Mouse (Mus musculus) embryonic facial prominence, embryonic 14.5 days (tissue): Measurements from ENCODE around the gene Txndc5. TPM values are rescaled to one million over a fixed set of nuclear protein-coding genes. Genes with fewer than 3 reads are reported as not detected.

ENCODE experiments used
- ATAC-seq: fragments of 200-750 bp; cut with Nextera tagmentation; 2 replicates; pipeline ENCODE4 v1.8.0; 2017; ENCODE audit warnings: low read depth, moderate number of reproducible peaks, moderate TSS enrichment
- DNase-seq: peaks from one replicate; pipeline ENCODE4 v3.0.0-alpha.2; 2015; ENCODE audit warnings: low spot score
- H3K27ac ChIP-seq: fragments of 300-500 bp; sonication (generic); replicated peaks from 2 replicates; pipeline ENCODE4 v1.5.1; 2014; ENCODE audit warnings: low read depth, mild to moderate bottlenecking, low read length, moderate library complexity
- H3K27me3 ChIP-seq: fragments of 300-500 bp; sonication (generic); replicated peaks from 2 replicates; pipeline ENCODE4 v1.6.1; 2014; ENCODE audit warnings: low read length; ENCODE audit not compliant: control insufficient read depth, insufficient read depth
- H3K36me3 ChIP-seq: fragments of 300-500 bp; sonication (generic); 2 replicates; pipeline ENCODE4 v1.6.1; 2014; ENCODE audit warnings: low read length, mixed read lengths; ENCODE audit not compliant: control insufficient read depth, insufficient read depth
- H3K4me1 ChIP-seq: fragments of 300-500 bp; sonication (generic); 2 replicates; pipeline ENCODE4 v1.6.1; 2014; ENCODE audit warnings: antibody characterized with exemption, low read length; ENCODE audit not compliant: control insufficient read depth, insufficient read depth
- H3K4me2 ChIP-seq: fragments of 300-500 bp; sonication (generic); 2 replicates; pipeline ENCODE4 v1.6.1; 2014; ENCODE audit warnings: low read depth, mild to moderate bottlenecking, low read length, moderate library complexity, mixed read lengths
- H3K4me3 ChIP-seq: fragments of 300-500 bp; sonication (generic); 2 replicates; pipeline ENCODE4 v1.5.1; 2014; ENCODE audit warnings: low read depth, mild to moderate bottlenecking, low read length
- H3K9ac ChIP-seq: fragments of 300-500 bp; sonication (generic); 2 replicates; pipeline ENCODE4 v1.6.1; 2014; ENCODE audit warnings: low read depth, mild to moderate bottlenecking, low read length, moderate library complexity, mixed read lengths
- H3K9me3 ChIP-seq: fragments of 300-500 bp; sonication (generic); 2 replicates; pipeline ENCODE4 v1.6.1; 2016; ENCODE audit warnings: low read length; ENCODE audit not compliant: control insufficient read depth
- WGBS: fragments of 180-500 bp; shearing (Covaris S2); extraction: QIAGEN DNeasy Blood & Tissue Kit; methylation state at CpG from one replicate; pipeline ENCODE4 v1.1.7; 2014; 5-methylcytosine and 5-hydroxymethylcytosine counted together
- polyA plus RNA-seq: library from polyadenylated mRNA; unstranded; fragments of >200 nt; fragmentation: Nextera tagmentation; extraction: Ambion mirVana; gene quantifications from 2 replicates; pipeline ENCODE4 v1.2.1, GENCODE M21; 2014

Gene Txndc5
- polyA plus RNA-seq, 1 experiment from 2014 or later: 336 TPM

DNA sequence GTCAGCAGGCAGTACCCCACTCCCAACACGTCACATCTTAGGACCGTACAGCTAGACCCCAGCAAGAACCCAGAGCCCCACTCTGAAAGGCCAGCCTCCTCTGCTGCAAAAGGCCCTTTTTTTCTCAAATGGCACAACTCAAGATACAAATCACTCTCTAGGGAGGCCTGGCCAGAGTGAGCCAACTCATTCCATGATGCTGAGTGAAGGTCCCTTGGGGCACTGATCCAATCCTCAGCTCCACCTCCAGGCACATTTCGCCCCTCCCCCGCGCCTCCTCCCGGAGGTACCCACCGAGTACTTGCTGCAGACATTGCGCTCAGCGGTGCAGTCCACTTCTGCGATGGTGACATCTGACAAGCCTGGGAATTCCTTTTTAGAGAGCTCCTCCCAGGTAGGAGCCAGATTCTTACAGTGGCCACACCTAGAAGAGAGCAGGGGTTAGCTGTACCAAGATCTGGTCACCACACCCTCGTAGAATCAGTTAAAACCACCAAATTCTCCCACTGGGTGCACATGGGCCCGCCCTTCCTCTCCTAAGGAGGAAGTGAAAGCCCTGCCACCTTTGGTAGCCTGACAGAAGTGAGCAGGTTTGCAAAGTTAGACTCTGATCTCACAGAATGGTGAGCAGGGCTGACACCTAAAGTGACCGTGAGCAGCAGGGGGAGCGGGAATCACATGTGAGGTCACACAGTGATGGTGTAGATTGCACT, 25.3 kb downstream of the Txndc5 start:
- H3K27me3 ChIP-seq: no peaks in the 10 kb centered on the region
- no peak overlapping the region for H3K9ac ChIP-seq
- no peak for DNase-seq
- no peak overlapping the region for H3K27ac ChIP-seq
- no peak overlapping the region for H3K4me3 ChIP-seq
- H3K4me2 ChIP-seq: no peak overlapping the region
- peaks cover 94% of the 10 kb centered on the region for H3K36me3 ChIP-seq
- ATAC-seq: no peak
- H3K4me1 ChIP-seq: no peaks in the 10 kb centered on the region
- no peaks in the 10 kb centered on the region for H3K9me3 ChIP-seq
- 86% methylated on average over 13 of the region's 14 CpGs for WGBS

DNA sequence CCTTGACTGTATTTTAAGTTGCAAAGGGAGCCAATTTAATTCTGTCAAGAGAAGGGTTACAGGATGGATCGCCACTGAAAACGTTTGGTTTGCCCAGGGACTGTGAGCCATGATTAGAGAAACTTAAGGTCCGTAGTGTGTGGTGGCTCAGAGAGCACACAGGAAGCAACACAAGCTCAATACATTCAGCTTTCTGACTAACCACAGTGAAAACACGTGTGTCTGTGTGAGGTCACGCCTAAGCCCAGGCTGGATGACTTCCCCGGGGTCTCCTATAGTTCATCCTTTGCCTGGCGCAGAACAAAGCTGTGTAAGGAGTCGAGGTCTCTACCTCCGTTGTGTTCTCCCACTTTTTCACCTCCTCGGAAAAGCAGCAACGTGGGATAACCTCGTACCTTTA, 27.3 kb downstream of the Txndc5 start:
- no peaks in the 10 kb centered on the region for H3K27me3 ChIP-seq
- no peak overlapping the region for H3K4me2 ChIP-seq
- no peak overlapping the region for H3K9ac ChIP-seq
- peaks cover 75% of the 10 kb centered on the region for H3K36me3 ChIP-seq
- H3K4me3 ChIP-seq: no peak overlapping the region
- H3K4me1 ChIP-seq: no peaks in the 10 kb centered on the region
- ATAC-seq: no peak
- H3K27ac ChIP-seq: no peak overlapping the region
- no peak for DNase-seq
- H3K9me3 ChIP-seq: no peaks in the 10 kb centered on the region
- WGBS: 86% methylated on average over 12 of the region's 12 CpGs

DNA sequence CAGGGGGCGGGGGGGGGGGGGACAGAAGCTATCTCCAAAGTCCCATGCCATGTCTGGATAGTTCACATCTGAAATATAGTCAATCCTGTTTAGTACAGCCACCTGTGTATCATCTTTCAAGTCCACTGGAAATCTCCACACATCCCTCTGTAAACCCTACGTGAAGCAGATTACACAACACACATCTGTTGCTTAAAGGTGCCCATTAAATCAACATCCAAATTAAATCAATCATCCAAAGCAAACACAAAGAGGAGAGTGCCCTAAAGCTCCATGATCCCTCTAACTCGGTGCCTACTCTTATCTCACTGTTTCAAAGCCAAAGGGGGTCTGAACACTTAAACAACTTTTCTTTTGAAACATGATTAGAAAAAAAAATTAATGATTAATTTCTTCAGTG, 31.9 kb downstream of the Txndc5 start:
- H3K27ac ChIP-seq: no peak overlapping the region

DNA sequence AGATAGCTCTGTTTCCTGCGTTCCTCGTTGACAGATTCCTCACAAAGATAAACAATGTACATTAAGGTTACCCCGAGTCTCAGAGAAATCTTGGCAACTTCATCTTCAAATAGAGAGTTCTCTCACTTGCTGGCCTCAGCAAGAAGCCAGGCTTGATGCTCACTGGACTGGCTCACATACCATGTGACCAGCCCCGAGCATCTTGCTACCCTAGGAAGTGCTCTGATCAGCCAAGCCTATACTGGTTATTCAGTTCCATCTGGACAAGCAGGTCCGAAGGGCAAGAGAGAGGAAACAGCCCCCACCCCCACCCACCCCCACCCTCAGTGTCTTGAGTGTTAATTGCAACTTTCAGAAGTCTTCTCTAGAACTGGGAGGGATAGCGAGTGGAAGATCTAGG, 41.9 kb downstream of the Txndc5 start:
- Histone ChIP-seq H3K9me3 (no peaks in the 10 kb centered on the region), H3K27me3 (no peaks in the 10 kb centered on the region), H3K36me3 (no peaks in the 10 kb centered on the region), H3K4me2 (no peak overlapping the region), H3K9ac (no peak overlapping the region), H3K4me1 (no peaks in the 10 kb centered on the region), H3K4me3 (no peak overlapping the region), H3K27ac (no peak overlapping the region)
- 82% methylated on average over 6 of the region's 6 CpGs for WGBS
- DNase-seq: no peak
- ATAC-seq: no peak

More for the DNA sequence above, 31.9 kb downstream of the Txndc5 start:
- H3K4me3 ChIP-seq: no peak overlapping the region
- no peaks in the 10 kb centered on the region for H3K27me3 ChIP-seq
- H3K4me1 ChIP-seq: no peaks in the 10 kb centered on the region
- no peak overlapping the region for H3K4me2 ChIP-seq
- H3K36me3 ChIP-seq: peaks cover 31% of the 10 kb centered on the region
- ATAC-seq (no peak), DNase-seq (no peak)
- H3K9me3 ChIP-seq: no peaks in the 10 kb centered on the region
- 57% methylated on average over 3 of the region's 3 CpGs for WGBS
- no peak overlapping the region for H3K9ac ChIP-seq

DNA sequence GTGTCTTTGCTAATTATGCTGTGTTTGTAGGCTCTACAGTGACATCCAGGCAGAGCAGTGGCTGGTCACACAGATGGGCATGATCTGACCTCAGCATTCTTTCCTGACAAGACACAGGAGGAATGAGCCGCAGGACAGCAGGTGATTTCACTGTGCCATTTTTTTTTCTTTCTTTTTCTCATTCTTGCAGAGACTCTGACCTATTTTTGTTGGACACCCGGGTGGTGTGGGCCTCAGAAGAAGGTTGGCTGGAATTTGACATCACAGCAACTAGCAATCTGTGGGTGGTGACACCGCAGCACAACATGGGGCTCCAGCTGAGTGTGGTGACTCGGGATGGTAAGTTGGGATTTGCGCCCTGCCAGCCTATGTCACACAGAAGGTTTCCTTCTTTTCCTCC, 43.9 kb downstream of the Txndc5 start:
- no peaks in the 10 kb centered on the region for H3K4me1 ChIP-seq
- no peaks in the 10 kb centered on the region for H3K9me3 ChIP-seq

DNA sequence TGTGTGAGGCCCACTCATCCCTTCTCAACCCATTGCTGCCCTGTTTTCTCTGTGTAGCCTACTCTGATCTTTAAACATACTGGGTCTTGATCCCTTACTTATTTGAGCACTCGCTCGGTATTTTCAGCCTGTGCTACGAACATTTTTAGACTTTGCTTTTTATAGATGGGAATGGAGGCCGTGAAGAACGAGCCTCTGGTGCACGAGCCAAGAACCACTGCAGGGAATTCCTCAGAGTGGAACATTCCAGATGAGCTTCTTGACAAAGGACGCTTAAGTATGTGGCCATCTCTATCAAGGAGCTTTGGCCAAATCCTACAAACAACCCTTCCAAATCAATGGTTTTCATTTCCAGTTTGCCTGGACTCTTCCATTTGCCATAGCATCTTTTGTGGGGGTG, 47.6 kb downstream of the Txndc5 start:
- Histone ChIP-seq H3K9me3 (no peaks in the 10 kb centered on the region), H3K4me1 (peaks cover 6% of the 10 kb centered on the region), H3K27ac (no peak overlapping the region), H3K27me3 (no peaks in the 10 kb centered on the region), H3K4me2 (no peak overlapping the region), H3K9ac (no peak overlapping the region), H3K36me3 (no peaks in the 10 kb centered on the region), H3K4me3 (no peak overlapping the region)
- ATAC-seq (no peak), DNase-seq (no peak)
- WGBS: 76% methylated on average over 7 of the region's 7 CpGs

More for the DNA sequence above, 43.9 kb downstream of the Txndc5 start:
- H3K4me2 ChIP-seq: no peak overlapping the region
- ATAC-seq (no peak), DNase-seq (no peak)
- no peaks in the 10 kb centered on the region for H3K36me3 ChIP-seq
- no peak overlapping the region for H3K9ac ChIP-seq
- 74% methylated on average over 5 of the region's 5 CpGs for WGBS
- H3K27me3 ChIP-seq: no peaks in the 10 kb centered on the region
- no peak overlapping the region for H3K4me3 ChIP-seq
- no peak overlapping the region for H3K27ac ChIP-seq

DNA sequence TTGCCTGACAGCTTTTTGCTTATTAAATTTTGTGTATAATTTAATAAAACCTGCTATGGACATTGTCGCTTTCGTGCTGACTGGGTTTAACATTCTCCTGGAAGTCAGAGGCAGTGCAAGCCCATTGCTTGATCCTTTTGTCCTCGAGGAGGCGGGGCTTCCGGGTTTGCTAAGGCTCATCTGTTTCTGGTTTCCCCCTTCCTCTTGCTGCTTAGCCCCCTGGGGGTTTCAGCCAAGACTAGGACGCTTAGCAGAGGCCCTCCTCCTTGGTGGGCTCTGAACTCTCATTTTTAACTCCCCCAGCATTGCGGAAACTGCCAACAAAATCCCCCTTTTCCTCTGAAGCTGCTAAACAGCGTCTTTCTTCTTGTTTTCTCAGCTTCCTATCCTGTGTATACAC, 51.7 kb downstream of the Txndc5 start:
- Histone ChIP-seq H3K27ac (peak overlapping the region; percentile 65), H3K4me2 (peak overlapping the region; percentile 32)

DNA sequence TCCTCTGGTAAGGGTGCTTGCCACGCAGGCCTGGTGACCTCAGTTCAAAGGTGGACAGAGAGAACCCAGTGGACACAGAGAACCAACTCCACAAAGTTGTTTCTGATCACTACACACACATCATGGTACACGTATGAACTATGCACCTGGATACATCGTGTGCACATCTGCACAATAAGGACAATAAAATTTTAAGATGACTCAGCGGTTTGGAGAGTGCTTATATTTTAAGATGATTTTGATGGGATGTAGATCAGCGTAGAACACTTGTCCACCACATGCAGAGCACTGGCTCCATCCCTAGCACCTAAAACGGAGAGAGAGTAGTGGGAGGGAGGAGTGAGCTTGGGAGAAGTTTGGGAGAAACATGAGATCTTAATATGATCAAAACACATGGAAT, 55.1 kb downstream of the Txndc5 start:
- Histone ChIP-seq H3K4me1 (peaks cover 6% of the 10 kb centered on the region), H3K4me3 (no peak overlapping the region), H3K36me3 (no peaks in the 10 kb centered on the region), H3K27me3 (no peaks in the 10 kb centered on the region), H3K4me2 (no peak overlapping the region), H3K9me3 (no peaks in the 10 kb centered on the region), H3K27ac (no peak overlapping the region), H3K9ac (no peak overlapping the region)
- WGBS: 83% methylated on average over 6 of the region's 6 CpGs
- DNase-seq (no peak), ATAC-seq (no peak)

More for the DNA sequence above, 51.7 kb downstream of the Txndc5 start:
- Histone ChIP-seq H3K36me3 (no peaks in the 10 kb centered on the region), H3K27me3 (no peaks in the 10 kb centered on the region), H3K9ac (no peak overlapping the region), H3K4me3 (no peak overlapping the region), H3K9me3 (no peaks in the 10 kb centered on the region), H3K4me1 (peaks cover 6% of the 10 kb centered on the region)
- DNase-seq (peak; percentile 79), ATAC-seq (0 out of 2 replicates have a peak, but pooled peaks have one; percentile 41)
- 13% methylated on average over 8 of the region's 8 CpGs for WGBS

DNA sequence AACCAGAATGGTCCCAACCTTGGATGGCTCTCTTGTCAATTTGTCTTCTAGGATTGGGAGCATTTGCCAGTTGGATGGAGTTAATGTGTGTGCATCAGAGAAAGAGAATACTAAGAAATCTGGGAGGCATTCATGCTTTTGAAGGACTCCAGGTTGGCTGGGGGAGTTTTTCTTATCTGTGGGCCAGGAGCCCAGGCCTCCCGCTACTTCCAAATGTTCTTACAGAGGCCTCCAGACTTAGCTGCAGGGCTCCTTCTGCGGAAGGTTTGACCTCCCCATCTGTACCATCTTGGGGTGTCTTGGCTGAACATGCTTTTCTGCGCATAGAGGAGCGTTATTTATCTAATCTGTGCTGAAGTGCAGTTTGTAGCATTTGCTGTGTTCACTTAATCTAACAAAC, 56.0 kb downstream of the Txndc5 start:
- H3K9me3 ChIP-seq: no peaks in the 10 kb centered on the region
- H3K27me3 ChIP-seq: no peaks in the 10 kb centered on the region
- no peak overlapping the region for H3K4me2 ChIP-seq
- WGBS: 88% methylated on average over 4 of the region's 4 CpGs
- peaks cover 6% of the 10 kb centered on the region for H3K4me1 ChIP-seq
- no peak overlapping the region for H3K27ac ChIP-seq
- ATAC-seq (no peak), DNase-seq (no peak)
- H3K36me3 ChIP-seq: no peaks in the 10 kb centered on the region
- H3K4me3 ChIP-seq: no peak overlapping the region
- no peak overlapping the region for H3K9ac ChIP-seq
